Mouse (Mus musculus) cerebellum, adult 2 months (tissue): ENCODE measurements around the gene Slpi. TPM values are rescaled to one million over a fixed set of nuclear protein-coding genes. Genes with fewer than 3 reads are reported as not detected.

Source experiments
- DNase-seq, 2 experiments: peaks; one replicate each; pipeline ENCODE4 v3.0.0; 2021
- H3K27ac ChIP-seq: fragments of 200-500 bp; 2 replicates; pipeline ENCODE4 v1.5.1; 2012; ENCODE audit warnings: low read length, control low read depth, inconsistent platforms; ENCODE audit not compliant: insufficient read depth
- H3K27me3 ChIP-seq: fragments of 200-500 bp; 2 replicates; pipeline ENCODE4 v1.6.1; 2012; ENCODE audit warnings: inconsistent platforms, mild to moderate bottlenecking, low read length, moderate library complexity; ENCODE audit not compliant: control insufficient read depth, insufficient read depth
- H3K4me1 ChIP-seq: fragments of 200-500 bp; 2 replicates; pipeline ENCODE4 v1.6.1; 2011; ENCODE audit warnings: low read length; ENCODE audit not compliant: control insufficient read depth, insufficient read depth
- H3K4me3 ChIP-seq: fragments of 200-500 bp; replicated peaks from 2 replicates; pipeline ENCODE3; 2011; ENCODE audit warnings: mild to moderate bottlenecking, low read depth, low read length, control low read depth; ENCODE audit not compliant: insufficient read depth
- CTCF ChIP-seq: fragments of 200-500 bp; IDR thresholded peaks from 2 replicates; pipeline ENCODE4 v1.5.1; 2011; ENCODE audit warnings: low read depth, mild to moderate bottlenecking, control low read depth, low read length, moderate library complexity, borderline replicate concordance; ENCODE audit not compliant: insufficient read depth
- POLR2A ChIP-seq: fragments of 200-500 bp; IDR thresholded peaks from 2 replicates; pipeline ENCODE4 v1.6.1; 2011; ENCODE audit warnings: low read length, control low read depth, borderline replicate concordance; ENCODE audit not compliant: insufficient read depth
- WGBS: fragments of 180-500 bp; shearing (Covaris S2); methylation state at CpG from one replicate; pipeline ENCODE4 v1.1.7; 2018; 5-methylcytosine and 5-hydroxymethylcytosine counted together
- polyA plus RNA-seq: library from polyadenylated mRNA; depleted of rRNA; stranded (reverse); fragments of >200 nt; gene quantifications from 2 replicates; pipeline ENCODE4 v1.2.3, GENCODE M21; 2012

The Slpi gene
- polyA plus RNA-seq, 1 experiment = 0.80 TPM

DNA sequence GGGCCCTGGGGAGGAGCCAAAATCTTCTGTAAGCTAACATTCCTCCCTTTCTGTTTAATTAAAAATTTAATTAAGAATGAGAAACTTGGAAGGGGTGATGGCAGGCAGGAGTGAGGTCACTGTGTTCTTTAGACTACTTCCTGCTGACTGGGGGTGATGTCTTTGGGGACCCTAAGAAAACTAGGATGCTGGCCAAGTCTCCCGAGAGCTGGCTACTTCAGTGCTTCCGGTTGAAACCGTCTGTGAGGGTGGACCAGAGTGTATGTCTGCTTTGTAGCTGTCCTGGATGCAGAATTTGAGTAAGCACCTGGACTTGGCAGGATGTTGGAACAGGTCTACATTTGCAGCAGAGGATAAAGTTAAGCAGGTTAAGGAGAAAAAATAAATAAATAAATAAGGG is 21.9 kb downstream of the Slpi start:
- Histone ChIP-seq H3K4me3 (no peak overlapping the region), H3K27ac (no peak overlapping the region), H3K4me1 (no peaks in the 10 kb centered on the region), H3K27me3 (no peaks in the 10 kb centered on the region)
- TF ChIP-seq CTCF (no peak), POLR2A (no peak)
- 6% methylated on average over 3 of the region's 3 CpGs for WGBS
- DNase-seq = no peak

DNA sequence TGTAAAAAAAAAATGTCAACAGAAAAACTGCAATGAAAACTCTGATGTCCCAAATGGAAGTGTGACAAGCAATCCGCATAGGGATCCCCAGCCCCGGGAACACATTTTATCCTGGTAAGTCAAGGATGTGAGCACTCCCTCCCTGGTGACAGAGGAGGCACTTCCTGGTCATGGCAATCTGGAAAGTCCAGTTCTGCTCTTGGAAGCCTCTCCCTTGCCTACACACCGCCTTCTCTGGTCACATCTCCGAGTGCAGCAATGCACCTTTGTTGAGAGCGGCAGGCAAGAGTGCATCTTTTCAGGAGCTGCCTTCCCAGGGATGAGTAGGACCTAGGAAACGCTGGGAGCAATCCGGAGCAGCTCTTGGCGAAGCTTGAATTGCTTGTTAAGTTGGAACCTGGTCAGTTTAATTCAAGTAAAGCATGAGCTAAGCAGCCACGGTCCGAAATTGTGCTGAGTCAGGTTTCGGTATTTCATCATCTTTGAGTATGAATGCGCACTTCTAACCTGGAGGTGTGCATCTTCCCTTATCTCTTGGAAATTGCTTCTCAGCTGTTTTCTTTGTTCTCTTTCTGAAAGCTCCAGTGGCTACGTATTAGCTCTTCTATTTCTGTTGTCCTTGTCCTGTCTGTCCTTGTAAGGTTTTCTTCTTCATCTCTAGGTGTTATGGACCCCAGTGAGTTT is 27.8 kb downstream of the Slpi start:
- WGBS = 37% methylated on average over 13 of the region's 13 CpGs
- no peak overlapping the region for H3K4me3 ChIP-seq
- TF ChIP-seq CTCF (no peak), POLR2A (no peak)
- DNase-seq = no peak
- no peaks in the 10 kb centered on the region for H3K4me1 ChIP-seq
- H3K27me3 ChIP-seq = no peaks in the 10 kb centered on the region; the same call in 1 of the 2 replicates
- no peak overlapping the region for H3K27ac ChIP-seq

DNA sequence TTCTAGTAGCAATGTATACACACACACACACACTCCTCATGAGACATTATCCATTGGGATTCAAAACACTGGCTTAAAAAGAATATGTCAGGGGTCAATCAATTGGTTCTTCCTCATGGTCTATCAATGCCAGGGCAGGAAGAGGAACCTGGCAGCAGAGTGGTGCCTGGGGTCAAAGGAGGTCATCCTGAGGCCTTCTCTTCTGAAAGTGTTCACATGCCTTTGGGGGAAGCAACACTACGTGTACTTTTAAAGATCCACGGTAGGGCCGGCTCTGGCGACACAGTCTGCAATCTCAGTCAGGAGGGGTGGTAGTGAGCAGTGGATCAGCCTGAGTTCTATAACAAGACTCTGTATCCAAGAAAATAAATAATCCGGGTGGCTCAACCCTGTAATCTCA is 29.2 kb downstream of the Slpi start:
- DNase-seq = no peak
- TF ChIP-seq CTCF (no peak), POLR2A (no peak)
- H3K27me3 ChIP-seq = no peaks in the 10 kb centered on the region; the same call in 1 of the 2 replicates
- no peaks in the 10 kb centered on the region for H3K4me1 ChIP-seq
- WGBS = 71% methylated on average over 5 of the region's 5 CpGs
- no peak overlapping the region for H3K4me3 ChIP-seq
- H3K27ac ChIP-seq = no peak overlapping the region

DNA sequence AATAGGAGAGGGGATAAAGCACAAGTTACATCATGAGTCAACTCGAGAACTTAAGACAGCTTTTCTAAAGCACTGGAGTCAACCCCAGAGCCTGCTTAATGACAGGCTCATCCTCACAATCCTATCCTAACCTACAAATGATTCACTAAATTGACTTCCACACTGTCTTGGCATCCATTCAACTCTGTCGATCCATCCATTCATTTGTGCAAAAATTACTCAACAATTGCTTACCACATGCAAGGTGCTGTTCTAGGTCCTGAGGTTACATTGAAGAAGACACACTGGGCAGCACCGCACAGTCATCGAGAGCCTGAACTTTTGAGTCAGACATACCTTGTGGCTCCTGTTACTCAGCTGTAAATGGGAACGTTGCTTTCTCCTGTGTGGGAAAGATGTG is 29.9 kb downstream of the Slpi start:
- Histone ChIP-seq H3K27ac (no peak overlapping the region), H3K4me3 (no peak overlapping the region), H3K4me1 (no peaks in the 10 kb centered on the region), H3K27me3 (no peaks in the 10 kb centered on the region; the same call in 1 of the 2 replicates)
- no peak for DNase-seq
- 72% methylated on average over 5 of the region's 5 CpGs for WGBS
- no peak for TF ChIP-seq POLR2A
- TF ChIP-seq CTCF = no peak

DNA sequence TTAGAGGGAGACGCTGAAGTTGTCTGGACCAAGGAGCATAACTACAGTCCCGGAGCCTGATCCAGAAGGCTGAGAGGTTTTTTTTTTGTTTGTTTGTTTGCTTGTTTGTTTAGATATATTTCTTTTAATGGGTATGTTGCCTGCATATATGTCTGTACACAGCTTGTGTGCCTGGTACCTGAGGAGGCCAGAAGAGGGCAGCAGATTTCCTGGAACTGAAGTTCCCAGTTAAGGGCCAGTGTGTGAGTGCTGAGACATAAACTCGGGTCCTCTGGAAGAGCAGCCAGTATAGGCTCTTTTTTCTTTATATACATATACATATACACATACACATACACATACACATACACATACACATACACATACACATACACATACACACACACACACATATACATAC is 30.5 kb downstream of the Slpi start:
- Histone ChIP-seq H3K27me3 (no peaks in the 10 kb centered on the region; the same call in 1 of the 2 replicates), H3K4me3 (no peak overlapping the region), H3K4me1 (no peaks in the 10 kb centered on the region), H3K27ac (no peak overlapping the region)
- WGBS = 84% methylated on average over 3 of the region's 3 CpGs
- TF ChIP-seq CTCF (no peak), POLR2A (no peak)
- no peak for DNase-seq

DNA sequence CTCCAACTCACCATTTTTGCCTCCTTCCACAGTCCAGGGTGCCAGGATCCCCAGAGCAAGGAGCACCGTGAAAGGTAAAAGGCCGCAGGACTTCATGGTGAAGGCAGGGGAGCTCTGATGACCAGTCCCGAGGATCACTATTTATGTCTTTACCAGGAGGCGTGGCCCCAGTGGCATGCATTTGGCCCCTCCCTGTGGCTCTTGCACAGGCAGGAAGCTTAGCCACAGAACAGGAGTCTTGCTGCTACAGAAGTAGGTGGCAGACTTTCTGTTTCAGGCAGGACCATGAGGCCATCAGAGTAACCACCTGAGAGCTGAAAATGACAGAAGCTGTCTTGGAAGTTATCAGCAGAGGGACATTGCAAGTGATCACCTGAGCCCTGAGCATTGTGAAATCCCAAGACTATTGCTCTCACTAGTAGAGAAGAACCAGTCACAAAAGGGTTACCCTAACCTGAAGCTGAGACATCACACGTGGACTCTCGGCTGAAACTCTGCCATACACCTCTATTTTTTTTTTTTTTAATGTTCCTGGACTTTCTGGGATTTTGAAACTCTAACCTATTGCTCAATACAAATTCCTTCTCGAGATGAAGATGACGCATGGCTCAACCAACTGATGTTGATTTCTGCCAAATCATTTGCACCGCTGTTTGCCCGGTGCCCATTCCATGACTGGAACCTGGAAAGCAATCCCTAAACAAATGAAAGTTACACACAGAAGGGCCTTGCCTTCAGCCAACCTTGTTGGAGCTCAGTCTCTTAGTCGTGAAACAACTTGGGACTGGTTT is 32.5 kb downstream of the Slpi start:
- no peak overlapping the region for H3K4me3 ChIP-seq
- WGBS = 78% methylated on average over 11 of the region's 11 CpGs
- no peak overlapping the region for H3K27ac ChIP-seq
- H3K4me1 ChIP-seq = no peaks in the 10 kb centered on the region
- no peaks in the 10 kb centered on the region; the same call in 1 of the 2 replicates for H3K27me3 ChIP-seq
- TF ChIP-seq POLR2A (no peak), CTCF (no peak)
- DNase-seq = no peak

DNA sequence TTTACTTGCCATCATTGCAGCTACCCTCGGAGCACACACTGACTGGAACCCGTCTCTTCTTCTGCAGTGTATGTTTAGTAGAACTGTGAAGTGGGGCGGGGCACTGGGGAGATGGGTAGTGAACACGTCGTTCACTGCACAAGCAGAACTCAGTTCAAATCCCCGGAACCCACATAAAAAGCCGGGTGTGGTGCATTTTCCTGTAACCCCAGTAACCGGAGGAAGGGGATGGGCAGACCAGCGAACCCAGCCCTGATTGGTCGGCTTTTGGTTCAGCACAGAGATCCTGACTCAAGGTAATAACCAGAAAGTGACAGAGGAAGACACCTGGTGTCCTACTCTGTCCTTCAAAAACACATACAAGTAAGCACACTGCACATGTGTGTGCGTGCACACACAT is 35.5 kb downstream of the Slpi start:
- no peak for DNase-seq
- 84% methylated on average over 11 of the region's 11 CpGs for WGBS

DNA sequence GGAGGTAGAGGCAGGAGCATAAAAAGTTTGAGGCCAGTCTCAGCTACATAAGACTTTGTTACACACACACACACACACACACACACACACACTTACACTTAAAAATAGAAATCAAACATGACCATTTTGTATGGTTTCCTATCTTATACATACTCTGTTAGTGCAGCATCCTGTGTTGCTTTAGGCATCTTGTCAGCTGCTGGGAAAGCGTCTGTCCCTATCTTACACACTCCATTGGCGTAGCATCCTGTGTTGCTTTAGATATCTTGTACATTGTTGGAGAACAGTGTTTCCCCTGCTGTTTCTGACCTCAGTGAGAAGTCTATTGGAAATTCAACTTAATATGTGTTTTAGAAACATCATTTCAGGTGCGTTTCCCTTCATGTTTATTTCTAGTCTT is 36.2 kb downstream of the Slpi start:
- no peak overlapping the region for H3K27ac ChIP-seq
- H3K4me1 ChIP-seq = no peaks in the 10 kb centered on the region
- no peak overlapping the region for H3K4me3 ChIP-seq
- DNase-seq = no peak
- H3K27me3 ChIP-seq = no peaks in the 10 kb centered on the region
- WGBS = 90% methylated on average over 3 of the region's 3 CpGs
- TF ChIP-seq CTCF (no peak), POLR2A (no peak)

More for the DNA sequence above, 35.5 kb downstream of the Slpi start:
- H3K4me3 ChIP-seq = no peak overlapping the region
- H3K27ac ChIP-seq = no peak overlapping the region
- H3K4me1 ChIP-seq = no peaks in the 10 kb centered on the region
- H3K27me3 ChIP-seq = no peaks in the 10 kb centered on the region
- no peak for TF ChIP-seq CTCF
- no peak for TF ChIP-seq POLR2A
